Mouse (Mus musculus): ENCODE results near the gene Ccl6. TPM values are rescaled to one million over a fixed set of nuclear protein-coding genes. Genes with fewer than 3 reads are reported as not detected.

Ccl6 gene
- polyA plus RNA-seq (2012; rRNA removed): 142 and 153 TPM in 2 replicates

DNA sequence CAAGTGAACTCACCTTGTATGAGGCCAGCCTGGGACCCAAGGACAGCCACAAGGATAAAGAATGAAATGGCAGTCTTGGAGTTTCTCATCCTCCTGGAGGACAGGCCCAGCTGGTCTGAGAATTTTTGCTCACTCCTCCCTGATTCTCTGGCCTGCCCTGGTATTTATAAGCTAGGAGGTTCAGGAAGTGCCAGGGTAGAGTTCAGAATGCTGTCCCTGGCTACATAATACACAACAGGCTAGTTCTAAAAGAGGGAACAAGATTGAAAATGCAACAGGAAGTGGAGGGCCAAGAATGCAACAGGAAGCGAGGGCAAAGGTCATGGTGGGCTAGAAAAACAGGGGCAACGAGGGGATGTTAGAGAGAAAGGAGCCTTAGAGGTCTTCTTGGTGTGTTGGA, at the start of gene Ccl6:
Gene Ccl6, minus strand, starts transcription at position 235 of the 400 bp plus-strand sequence.

DNA sequence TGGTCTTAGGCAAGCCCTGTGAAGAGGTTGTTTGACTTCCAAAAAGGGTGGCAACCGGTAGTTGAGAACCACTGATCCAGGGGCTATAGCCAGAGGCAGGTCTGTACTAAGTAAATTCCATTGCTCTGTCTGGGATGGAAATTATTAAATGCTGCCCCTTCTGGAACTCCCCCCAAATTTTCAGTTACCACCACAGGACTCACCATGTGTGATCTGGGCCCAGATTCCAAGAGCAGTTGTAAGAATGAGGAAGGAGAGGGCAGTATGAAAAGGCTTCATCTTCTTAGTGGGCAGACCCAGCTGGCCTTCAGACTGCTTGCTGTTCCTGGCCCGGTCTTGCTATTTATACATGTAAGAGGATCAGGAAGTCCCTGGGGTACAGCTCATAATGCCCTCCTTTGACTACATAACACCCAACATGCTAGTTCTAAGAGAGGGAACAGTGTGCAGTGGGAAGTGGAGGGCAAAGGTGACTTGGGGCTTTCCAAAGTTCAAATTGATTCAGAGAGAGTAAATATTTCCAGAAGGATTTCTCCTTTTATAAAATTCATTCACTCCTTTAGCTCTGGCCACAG, 14.6 kb downstream of the Ccl6 start, which contains the start of gene Ccl9:
Gene Ccl9, minus strand, starts transcription at position 451 of the 575 bp plus-strand sequence.

Other genes starting within 250 kb of the Ccl6 start
- 1.7 and 2.9 TPM in 2 replicates for gene Rasl10b, start 183.9 kb downstream of the Ccl6 start, polyA plus RNA-seq (2012; rRNA removed)
- 0.43 and 0.51 TPM in 2 replicates for gene Gas2l2, start 163.6 kb downstream of the Ccl6 start, polyA plus RNA-seq (2012; rRNA removed)
- 0.91 and 1.0 TPM in 2 replicates for gene 1700020L24Rik, start 155.4 kb downstream of the Ccl6 start, polyA plus RNA-seq (2012; rRNA removed)
- 14.5 and 17.0 TPM in 2 replicates for gene Mmp28, start 130.0 kb downstream of the Ccl6 start, polyA plus RNA-seq (2012; rRNA removed)
- gene Taf15, start 120.0 kb downstream of the Ccl6 start, polyA plus RNA-seq (2012; rRNA removed): 4.0 and 4.8 TPM in 2 replicates
- not detected in 2 replicates for gene Heatr9, start 70.9 kb downstream of the Ccl6 start, polyA plus RNA-seq (2012; rRNA removed)
- 24.9 and 44.7 TPM in 2 replicates for gene Ccl5, start 62.6 kb downstream of the Ccl6 start, polyA plus RNA-seq (2012; rRNA removed)
- 1.7 and 2.1 TPM in 2 replicates for gene Ccl9, start 14.5 kb downstream of the Ccl6 start, polyA plus RNA-seq (2012; rRNA removed)
- gene Rpl9-ps1, start 52.5 kb upstream of the Ccl6 start, polyA plus RNA-seq (2012; rRNA removed): not detected in 2 replicates
- gene Ccl3, start 56.3 kb upstream of the Ccl6 start, polyA plus RNA-seq (2012; rRNA removed): 0.38 and 1.1 TPM in 2 replicates
- gene Ccl4, start 69.5 kb upstream of the Ccl6 start, polyA plus RNA-seq (2012; rRNA removed): 0.46 and 0.47 TPM in 2 replicates
- gene Wfdc17, start 110.9 kb upstream of the Ccl6 start, polyA plus RNA-seq (2012; rRNA removed): 1.3 and 3.5 TPM in 2 replicates
- 5.9 and 16.4 TPM in 2 replicates for gene Wfdc18, start 115.9 kb upstream of the Ccl6 start, polyA plus RNA-seq (2012; rRNA removed)
- gene Wfdc21, start 153.9 kb upstream of the Ccl6 start, polyA plus RNA-seq (2012; rRNA removed): 1.1 and 1.6 TPM in 2 replicates
- 15.6 and 20.4 TPM in 2 replicates for gene Heatr6, start 160.6 kb upstream of the Ccl6 start, polyA plus RNA-seq (2012; rRNA removed)

Data from colon, adult 2 months (tissue).